Mouse (Mus musculus) hindbrain, embryonic 11.5 days (tissue): ENCODE measurements around the gene Gpx5. TPM values are rescaled to one million over a fixed set of nuclear protein-coding genes. Genes with fewer than 3 reads are reported as not detected.
A peak's percentile ranks its signal among the peaks of the same experiment; 100 is the strongest.

Experiments
- ATAC-seq: fragments of 200-750 bp; cut with Nextera tagmentation; 2 replicates; pipeline ENCODE4 v1.8.0; 2017; ENCODE audit warnings: mild to moderate bottlenecking, moderate TSS enrichment, moderate library complexity; ENCODE audit not compliant: low FRiP score
- DNase-seq: peaks from one replicate; pipeline ENCODE4 v3.0.0-alpha.2; 2015; ENCODE audit warnings: low spot score
- H3K27ac ChIP-seq: fragments of 300-500 bp; sonication (generic); 2 replicates; pipeline ENCODE4 v1.5.1; 2014; ENCODE audit warnings: mild to moderate bottlenecking, low read depth, low read length
- H3K27me3 ChIP-seq: fragments of 300-500 bp; sonication (generic); 2 replicates; pipeline ENCODE4 v1.6.1; 2014; ENCODE audit warnings: mild to moderate bottlenecking, low read length, moderate library complexity, mixed read lengths; ENCODE audit not compliant: control insufficient read depth, insufficient read depth
- H3K36me3 ChIP-seq: fragments of 300-500 bp; sonication (generic); 2 replicates; pipeline ENCODE4 v1.6.1; 2014; ENCODE audit warnings: mild to moderate bottlenecking, low read length, moderate library complexity, mixed read lengths; ENCODE audit not compliant: control insufficient read depth, insufficient read depth
- H3K4me1 ChIP-seq: fragments of 300-500 bp; sonication (generic); replicated peaks from 2 replicates; pipeline ENCODE4 v1.6.1; 2014; ENCODE audit warnings: low read length, mixed read lengths; ENCODE audit not compliant: control insufficient read depth, insufficient read depth
- H3K4me2 ChIP-seq: fragments of 300-500 bp; sonication (generic); replicated peaks from 2 replicates; pipeline ENCODE4 v1.6.1; 2014; ENCODE audit warnings: mild to moderate bottlenecking, low read depth, low read length
- H3K4me3 ChIP-seq: fragments of 300-500 bp; sonication (generic); 2 replicates; pipeline ENCODE4 v1.5.1; 2014; ENCODE audit warnings: low read depth, low read length
- H3K9ac ChIP-seq: fragments of 300-500 bp; sonication (generic); 2 replicates; pipeline ENCODE4 v1.6.1; 2014; ENCODE audit warnings: low read depth, low read length
- H3K9me3 ChIP-seq: fragments of 300-500 bp; sonication (generic); 2 replicates; pipeline ENCODE4 v1.6.1; 2016; ENCODE audit warnings: low read length; ENCODE audit not compliant: control insufficient read depth
- WGBS: fragments of 180-500 bp; shearing (Covaris S2); extraction: QIAGEN DNeasy Blood & Tissue Kit; methylation state at CpG from one replicate; pipeline ENCODE4 v1.1.7; 2014; 5-methylcytosine and 5-hydroxymethylcytosine counted together
- polyA plus RNA-seq: library from polyadenylated mRNA; unstranded; fragments of >200 nt; fragmentation: Nextera tagmentation; extraction: Ambion mirVana; gene quantifications from 2 replicates; pipeline ENCODE4 v1.2.1, GENCODE M21; 2014

Gene Gpx5
- polyA plus RNA-seq, 1 experiment from 2014 or later = not detected

DNA sequence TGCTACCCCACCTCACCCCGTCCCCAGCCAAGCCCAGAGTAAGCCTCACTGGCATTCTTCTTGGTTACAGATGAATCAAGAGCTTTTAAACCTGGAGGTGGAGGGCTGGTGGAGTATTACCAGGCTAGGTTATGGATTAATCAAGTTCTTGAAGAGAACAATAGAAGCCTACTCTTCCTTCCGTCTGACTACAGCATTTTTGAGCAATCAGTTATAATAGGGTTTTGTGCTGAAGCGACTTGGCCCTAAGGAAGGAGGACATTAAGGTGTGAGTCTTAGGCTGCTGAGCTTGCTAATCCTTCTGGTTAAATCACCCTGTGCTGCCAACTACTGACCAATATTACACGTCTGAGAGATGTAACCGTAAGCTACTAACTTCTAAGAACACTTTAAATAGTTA, 32.2 kb downstream of the Gpx5 start:
- Histone ChIP-seq H3K4me1 (no peaks in the 10 kb centered on the region), H3K4me3 (peak overlapping the region; percentile 53), H3K27ac (no peak overlapping the region), H3K9ac (no peak overlapping the region; the same call in 1 of the 2 replicates), H3K36me3 (no peaks in the 10 kb centered on the region), H3K9me3 (no peaks in the 10 kb centered on the region), H3K27me3 (peaks cover 2% of the 10 kb centered on the region; the same call in 1 of the 2 replicates), H3K4me2 (peak overlapping the region; percentile 27)
- ATAC-seq (no peak), DNase-seq (no peak)
- 13% methylated on average over 5 of the region's 5 CpGs for WGBS

GRCm38 (mm10) chr13:21259677-21260113, 32.8 kb downstream of the Gpx5 start:
- H3K9me3 ChIP-seq = no peaks in the 10 kb centered on the region
- peak; percentile 87 for ATAC-seq
- H3K4me1 ChIP-seq = no peaks in the 10 kb centered on the region
- H3K4me2 ChIP-seq = peak overlapping the region; percentile 27
- H3K9ac ChIP-seq = peak overlapping the region; percentile 55
- no peaks in the 10 kb centered on the region for H3K36me3 ChIP-seq
- peak; percentile 86 for DNase-seq
- peaks cover 2% of the 10 kb centered on the region; the same call in 1 of the 2 replicates for H3K27me3 ChIP-seq
- under 1% methylated on average over 18 of the region's 18 CpGs for WGBS
- H3K4me3 ChIP-seq = peak overlapping the region; percentile 53
- no peak overlapping the region for H3K27ac ChIP-seq

DNA sequence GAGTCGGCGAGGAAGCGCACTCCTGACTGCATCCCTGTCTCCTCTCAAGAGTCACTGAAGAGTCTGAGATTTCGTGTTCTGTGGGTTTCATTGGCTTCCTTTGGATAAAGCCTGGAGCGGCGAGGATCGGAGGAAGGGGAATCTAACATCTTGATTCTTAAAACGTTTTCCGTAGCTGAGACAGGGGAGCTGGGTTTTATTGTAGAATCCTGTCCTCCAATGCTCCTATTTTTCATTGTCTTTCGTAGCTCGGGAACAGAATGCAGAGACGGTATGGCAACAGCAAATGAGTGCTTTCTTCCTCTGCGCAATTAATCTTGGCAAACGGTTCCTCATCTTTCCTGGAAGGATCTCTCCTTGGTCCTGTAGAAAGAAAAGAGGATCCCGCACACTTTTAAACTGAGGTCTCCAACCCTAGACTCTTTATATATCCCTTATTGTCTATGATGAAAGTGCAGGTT, 33.3 kb downstream of the Gpx5 start:
- Histone ChIP-seq H3K4me1 (no peaks in the 10 kb centered on the region), H3K27me3 (peaks cover 2% of the 10 kb centered on the region; the same call in 1 of the 2 replicates), H3K4me2 (peak overlapping the region; percentile 27), H3K36me3 (no peaks in the 10 kb centered on the region), H3K9me3 (no peaks in the 10 kb centered on the region), H3K4me3 (peak overlapping the region; percentile 53), H3K27ac (no peak overlapping the region), H3K9ac (peak overlapping the region; percentile 38)
- DNase-seq = peak; percentile 63
- peak; percentile 31; the same call in 1 of the 2 replicates for ATAC-seq
- 1% methylated on average over 15 of the region's 15 CpGs for WGBS

- H3K36me3 ChIP-seq = no peaks in the 10 kb centered on the region
- no peak for ATAC-seq
- peak overlapping the region; percentile 27 for H3K4me2 ChIP-seq
- 21% methylated on average over 6 of the region's 6 CpGs for WGBS
- H3K9me3 ChIP-seq = no peaks in the 10 kb centered on the region
- H3K9ac ChIP-seq = no peak overlapping the region
- no peak overlapping the region for H3K27ac ChIP-seq
- no peak for DNase-seq
- H3K27me3 ChIP-seq = peaks cover 2% of the 10 kb centered on the region; the same call in 1 of the 2 replicates
- no peaks in the 10 kb centered on the region for H3K4me1 ChIP-seq
- peak overlapping the region; percentile 53 for H3K4me3 ChIP-seq
Observed at GRCm38 (mm10) chr13:21258524-21258923, 34.0 kb downstream of the Gpx5 start.

DNA sequence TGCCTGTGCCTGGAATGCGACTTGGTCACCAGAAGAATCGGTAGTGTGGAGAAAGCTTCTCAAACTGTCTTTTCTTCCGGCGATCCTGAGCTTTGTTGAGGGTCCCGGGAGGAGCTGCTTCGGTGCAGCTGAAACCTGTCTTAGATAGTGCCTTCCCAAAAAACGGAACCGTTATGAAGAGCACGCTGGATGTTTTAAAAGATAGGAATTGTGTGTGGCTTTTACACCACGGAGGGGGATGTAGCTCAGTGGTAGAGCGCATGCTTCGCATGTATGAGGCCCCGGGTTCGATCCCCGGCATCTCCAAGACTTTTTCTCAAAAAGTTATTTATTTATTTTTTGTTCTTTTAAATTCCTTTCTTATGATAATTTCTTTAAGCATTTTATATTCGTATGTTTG, 38.5 kb downstream of the Gpx5 start:
- Histone ChIP-seq H3K27ac (no peak overlapping the region), H3K9me3 (no peaks in the 10 kb centered on the region), H3K4me3 (peak overlapping the region; percentile 54), H3K27me3 (peaks cover 2% of the 10 kb centered on the region; the same call in 1 of the 2 replicates), H3K4me2 (peak overlapping the region; percentile 64), H3K36me3 (no peaks in the 10 kb centered on the region), H3K9ac (peak overlapping the region; percentile 56), H3K4me1 (no peaks in the 10 kb centered on the region)
- ATAC-seq (peak; percentile 88), DNase-seq (peak; percentile 84)
- WGBS = 2% methylated on average over 16 of the region's 16 CpGs

DNA sequence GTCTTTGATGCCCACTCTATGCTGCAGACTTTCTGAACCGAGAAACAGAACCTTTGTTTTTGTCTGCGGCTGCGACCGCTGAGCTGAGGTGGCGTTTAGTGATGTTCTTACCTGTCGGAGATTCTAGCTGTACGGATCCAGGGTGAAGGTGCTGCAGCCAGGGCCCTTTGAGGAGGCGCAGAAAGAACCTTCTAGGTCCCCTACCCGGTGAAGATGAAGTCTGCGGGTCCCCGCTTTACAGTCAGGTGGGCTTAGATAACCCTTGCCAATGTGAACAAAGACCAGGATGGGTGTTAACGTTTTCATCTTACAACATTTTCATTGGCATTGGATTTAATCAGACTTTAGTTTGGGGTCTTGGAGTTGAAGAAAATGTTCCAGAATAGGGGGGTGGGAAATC, 39.0 kb downstream of the Gpx5 start:
- Histone ChIP-seq H3K27ac (no peak overlapping the region), H3K4me2 (peak overlapping the region; percentile 64), H3K36me3 (no peaks in the 10 kb centered on the region), H3K9me3 (no peaks in the 10 kb centered on the region), H3K4me1 (no peaks in the 10 kb centered on the region), H3K4me3 (peak overlapping the region; percentile 54), H3K9ac (peak overlapping the region; percentile 56), H3K27me3 (peaks cover 2% of the 10 kb centered on the region; the same call in 1 of the 2 replicates)
- ATAC-seq (peak; percentile 66), DNase-seq (no peak)
- WGBS = 1% methylated on average over 12 of the region's 12 CpGs

DNA sequence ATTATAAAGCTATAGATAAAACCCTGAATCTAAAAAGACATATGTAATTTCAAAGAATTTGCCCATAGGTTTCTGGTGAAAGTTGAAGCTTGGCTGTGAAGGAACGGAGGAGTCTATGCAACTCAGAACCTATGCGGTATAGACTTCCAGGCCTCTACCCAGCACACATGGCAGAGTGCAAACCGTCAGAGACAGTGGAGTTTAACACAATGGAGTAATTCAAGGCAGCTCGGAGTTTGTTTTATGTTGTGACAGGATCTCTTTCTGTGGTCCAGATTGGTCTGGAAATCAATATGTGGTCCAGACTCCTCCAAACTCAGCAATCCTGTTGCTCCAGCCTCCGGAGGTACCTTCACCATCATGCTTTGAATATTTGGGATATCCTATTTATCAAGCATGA, 39.5 kb downstream of the Gpx5 start:
- Histone ChIP-seq H3K27ac (no peak overlapping the region), H3K9me3 (no peaks in the 10 kb centered on the region), H3K9ac (no peak overlapping the region), H3K4me2 (peak overlapping the region; percentile 64; the same call in 1 of the 2 replicates), H3K4me3 (peak overlapping the region; percentile 54), H3K4me1 (no peaks in the 10 kb centered on the region), H3K36me3 (no peaks in the 10 kb centered on the region), H3K27me3 (peaks cover 2% of the 10 kb centered on the region; the same call in 1 of the 2 replicates)
- no peak for DNase-seq
- WGBS = 19% methylated on average over 5 of the region's 5 CpGs
- no peak for ATAC-seq

DNA sequence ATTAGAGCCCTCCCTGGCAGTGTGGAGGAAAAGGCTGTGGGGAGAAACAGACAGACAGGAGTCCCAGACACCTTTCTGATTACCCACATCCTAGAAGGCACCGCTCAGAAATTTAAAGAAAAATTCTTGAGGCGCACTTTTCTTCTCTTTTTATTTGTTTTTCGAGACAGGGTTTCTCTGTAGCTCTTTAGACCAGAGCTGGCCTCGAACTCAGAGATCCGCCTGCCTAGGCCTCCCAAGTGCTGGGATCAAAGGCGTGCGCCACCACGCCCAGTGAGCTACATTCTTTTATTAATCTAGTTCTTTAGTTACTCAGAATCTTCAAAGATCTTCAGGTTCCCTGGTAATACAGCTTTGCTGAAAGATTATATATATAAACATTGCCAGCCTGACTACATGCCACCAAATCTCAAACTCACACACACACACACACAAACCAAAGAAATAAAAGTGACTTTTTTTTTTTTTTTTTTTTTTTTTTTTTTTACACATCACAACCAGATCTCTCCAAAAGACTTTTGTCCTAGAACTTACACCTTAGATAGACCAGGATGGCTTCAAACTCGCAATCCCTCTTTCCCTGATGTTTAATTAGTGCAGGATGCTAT, 42.4 kb downstream of the Gpx5 start:
- no peaks in the 10 kb centered on the region for H3K9me3 ChIP-seq
- WGBS = 38% methylated on average over 9 of the region's 9 CpGs
- no peaks in the 10 kb centered on the region for H3K27me3 ChIP-seq
- H3K4me2 ChIP-seq = no peak overlapping the region
- H3K9ac ChIP-seq = no peak overlapping the region
- ATAC-seq = no peak
- no peaks in the 10 kb centered on the region for H3K36me3 ChIP-seq
- H3K27ac ChIP-seq = no peak overlapping the region
- no peak overlapping the region for H3K4me3 ChIP-seq
- no peaks in the 10 kb centered on the region for H3K4me1 ChIP-seq
- DNase-seq = no peak

DNA sequence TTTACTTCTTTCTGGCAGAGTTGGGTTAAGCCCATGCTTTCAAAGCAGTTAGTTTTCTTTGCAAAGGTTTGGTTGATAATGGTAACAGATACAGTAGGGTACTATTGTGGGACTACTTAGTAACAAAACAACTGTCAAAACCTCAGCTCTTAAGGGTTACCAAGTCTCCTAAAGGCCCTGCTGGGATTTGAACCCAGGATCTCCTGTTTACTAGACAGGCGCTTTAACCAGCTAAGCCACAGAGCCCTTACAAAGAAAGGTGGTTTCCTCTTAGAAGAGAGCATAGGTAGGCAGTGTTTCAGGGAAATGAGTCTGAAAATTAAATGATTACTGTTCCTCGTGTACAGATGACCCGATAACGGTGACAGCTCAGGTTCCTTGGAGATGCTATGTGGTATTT, 43.5 kb downstream of the Gpx5 start:
- no peak for ATAC-seq
- no peak overlapping the region for H3K27ac ChIP-seq
- no peaks in the 10 kb centered on the region for H3K4me1 ChIP-seq
- H3K4me2 ChIP-seq = no peak overlapping the region
- H3K27me3 ChIP-seq = peaks cover 1% of the 10 kb centered on the region; the same call in 1 of the 2 replicates
- no peak for DNase-seq
- no peaks in the 10 kb centered on the region for H3K36me3 ChIP-seq
- no peak overlapping the region for H3K9ac ChIP-seq
- no peak overlapping the region for H3K4me3 ChIP-seq
- no peaks in the 10 kb centered on the region for H3K9me3 ChIP-seq
- 15% methylated on average over 4 of the region's 4 CpGs for WGBS
